Mouse (Mus musculus): ENCODE data around the gene Tsc1. TPM values are rescaled to one million over a fixed set of nuclear protein-coding genes. Genes with fewer than 3 reads are reported as not detected.

Gene Tsc1
- polyA plus RNA-seq (2012; fragmentation: generic; extraction: Trizol), result 1 to 10 TPM; 1.9 to 7.6 TPM

DNA sequence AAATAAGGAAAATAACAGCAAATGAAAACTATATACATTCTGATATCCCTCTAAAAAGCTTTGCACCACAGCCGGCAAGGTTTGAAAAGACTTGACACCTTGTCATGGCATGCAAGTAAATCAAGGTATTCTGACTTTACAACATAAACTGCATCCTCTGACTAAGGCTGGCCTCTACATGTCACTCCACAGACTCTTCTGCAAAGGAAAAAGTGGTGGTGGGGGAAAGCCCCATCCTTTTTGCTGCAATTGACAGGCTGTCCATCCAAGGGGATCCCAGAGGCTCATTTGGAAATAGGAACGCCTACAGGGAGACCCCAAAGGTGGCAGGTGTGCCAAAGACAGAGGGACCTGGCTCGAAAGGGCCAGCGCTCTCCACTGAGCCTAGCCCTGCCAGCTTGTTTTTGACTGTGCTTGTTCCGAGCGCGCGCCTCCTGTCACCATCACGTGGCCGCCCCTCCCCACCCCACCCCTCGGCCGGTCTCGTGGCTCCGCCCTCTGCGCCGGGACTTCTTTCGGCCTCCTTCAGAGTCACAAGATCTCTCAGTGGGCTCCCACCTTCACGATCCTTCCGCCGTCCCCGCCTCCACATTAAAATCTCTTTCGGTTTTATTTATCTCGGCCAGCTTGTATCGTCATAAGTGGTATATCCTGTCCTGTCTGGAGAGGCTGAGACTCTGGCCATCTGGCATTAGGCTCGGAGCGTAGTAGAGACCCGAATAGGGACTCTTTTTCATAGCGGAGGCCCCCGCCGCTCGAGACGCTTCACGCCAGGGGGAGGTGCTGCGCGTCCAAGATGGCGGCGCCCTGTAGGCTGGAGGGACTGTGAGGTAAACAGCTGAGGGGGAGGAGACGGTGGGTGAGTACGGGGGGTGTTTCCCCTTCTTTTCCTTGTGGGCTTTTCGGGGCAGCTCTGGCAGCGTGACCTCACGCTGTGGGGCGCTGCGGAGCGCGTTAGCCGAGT, at the start of gene Tsc1:
Gene Tsc1 (plus strand): TSS at position 768 of the 964 bp plus-strand sequence.

GRCm38 (mm10) chr2:28621664-28622171, 19.3 kb upstream of the Tsc1 start, which contains the start of gene Gfi1b:
Gene Gfi1b (minus strand): TSS chr2:28621982.

DNA sequence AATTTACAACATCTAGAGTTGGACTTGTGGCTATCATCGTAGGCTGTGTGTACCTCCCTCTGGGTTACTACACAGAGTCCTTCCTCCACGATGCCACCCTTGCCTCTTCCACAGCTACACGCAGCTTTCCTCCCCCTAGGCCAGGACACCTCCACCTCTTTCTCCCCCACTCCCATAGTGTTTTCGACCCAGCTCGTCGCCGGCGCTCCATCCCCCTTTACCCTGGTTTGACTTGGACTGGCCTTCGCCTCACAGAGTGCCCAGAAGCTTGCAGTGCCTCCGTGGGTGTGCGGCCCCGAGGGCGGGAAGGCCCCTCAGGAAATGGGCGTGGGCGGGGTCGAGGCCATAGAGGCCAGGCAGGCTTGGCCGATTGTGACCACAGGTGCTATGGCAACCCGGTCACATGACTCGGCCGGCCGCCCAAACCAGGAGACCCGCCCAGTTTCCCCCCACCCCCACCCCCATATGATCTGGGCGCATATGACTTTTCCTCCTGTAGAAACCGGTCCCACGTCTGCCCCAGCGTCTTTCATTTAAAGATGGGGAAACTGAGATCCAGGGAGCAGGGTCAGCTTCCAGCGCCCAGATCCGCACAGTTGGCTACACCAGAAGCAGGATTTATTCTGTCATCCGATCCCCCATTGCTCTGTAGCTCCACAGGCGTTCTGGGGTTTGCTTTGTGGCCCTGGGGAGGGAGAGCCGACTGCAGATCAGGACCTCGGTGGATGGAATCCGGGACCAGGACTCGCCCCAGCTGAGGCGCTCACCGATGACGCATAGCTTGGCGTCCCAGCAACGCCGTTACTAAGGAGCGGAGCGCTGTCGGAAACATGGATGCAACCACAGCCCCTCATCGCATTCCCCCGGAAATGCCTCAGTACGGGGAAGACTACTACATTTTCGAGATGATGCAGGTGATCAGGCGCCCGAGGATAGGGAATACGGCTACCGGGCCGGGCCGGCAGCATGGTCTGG, 58.6 kb downstream of the Tsc1 start, which contains the start of the genes Spaca9 and Ak8:
Gene Spaca9 (minus strand): TSS at position 367 of the 975 bp plus-strand sequence.
Gene Ak8 (plus strand): TSS at position 804 of the 975 bp plus-strand sequence.

Other genes with a start within 250 kb of the Tsc1 start
- gene Ppp1r26, start 194.4 kb upstream of the Tsc1 start, polyA plus RNA-seq (2012; fragmentation: generic; extraction: Trizol), result under 1 TPM in 1 of 2 experiments, not detected in 1; 0.04 TPM
- 1 to 10 TPM in 1 of 2 experiments, under 1 TPM in 1; 0.63 to 1.1 TPM for gene 1700007K13Rik, start 174.9 kb upstream of the Tsc1 start, polyA plus RNA-seq (2012; fragmentation: generic; extraction: Trizol)
- gene Mrps2, start 173.2 kb upstream of the Tsc1 start, polyA plus RNA-seq (2012; fragmentation: generic; extraction: Trizol), result 10 to 100 TPM; 12.9 to 17.0 TPM
- gene Gbgt1, start 144.3 kb upstream of the Tsc1 start, polyA plus RNA-seq (2012; fragmentation: generic; extraction: Trizol), result under 1 TPM in 1 of 2 experiments, not detected in 1; 0.38 TPM
- gene Gm10134, start 135.1 kb upstream of the Tsc1 start, polyA plus RNA-seq (2012; fragmentation: generic; extraction: Trizol), result not detected
- gene Ralgds, start 128.1 kb upstream of the Tsc1 start, polyA plus RNA-seq (2012; fragmentation: generic; extraction: Trizol), result 10 to 100 TPM in 1 of 2 experiments, 1 to 10 TPM in 1; 4.8 to 61.9 TPM
- gene Cel, start 77.8 kb upstream of the Tsc1 start, polyA plus RNA-seq (2012; fragmentation: generic; extraction: Trizol), result under 1 TPM in 1 of 2 experiments, not detected in 1; 0.07 TPM
- gene Gtf3c5, start 57.5 kb upstream of the Tsc1 start, polyA plus RNA-seq (2012; fragmentation: generic; extraction: Trizol), result 10 to 100 TPM; 24.3 to 31.8 TPM
- not detected for gene Gfi1b, start 19.2 kb upstream of the Tsc1 start, polyA plus RNA-seq (2012; fragmentation: generic; extraction: Trizol)
- 1 to 10 TPM; 1.7 to 2.2 TPM for gene Spaca9, start 58.5 kb downstream of the Tsc1 start, polyA plus RNA-seq (2012; fragmentation: generic; extraction: Trizol)
- under 1 TPM; 0.06 to 0.61 TPM for gene Ak8, start 58.9 kb downstream of the Tsc1 start, polyA plus RNA-seq (2012; fragmentation: generic; extraction: Trizol)
- gene Gtf3c4, start 199.1 kb downstream of the Tsc1 start, polyA plus RNA-seq (2012; fragmentation: generic; extraction: Trizol), result 10 to 100 TPM in 1 of 2 experiments, 1 to 10 TPM in 1; 2.2 to 10.8 TPM
- 1 to 10 TPM; 2.5 to 3.8 TPM for gene Ddx31, start 199.2 kb downstream of the Tsc1 start, polyA plus RNA-seq (2012; fragmentation: generic; extraction: Trizol)